Mouse (Mus musculus) layer of hippocampus, adult 6 months (tissue): ENCODE measurements around the gene Magi1. TPM values are rescaled to one million over a fixed set of nuclear protein-coding genes. Genes with fewer than 3 reads are reported as not detected.

Source experiments
- long read RNA-seq, 2 experiments: library from polyadenylated mRNA; unstranded; transcript quantifications; one replicate each; pipeline ENCODE4 v2.0.0; 2019 to 2020
- polyA plus RNA-seq: library from polyadenylated mRNA; unstranded; fragments of <200 nt; fragmentation: Nextera tagmentation; gene quantifications from 2 replicates; pipeline ENCODE4 v1.2.3, GENCODE M21; 2021

The Magi1 gene
- polyA plus RNA-seq: 9.8 and 10.8 TPM in 2 replicates
- long read RNA-seq, experiment 1, partial matches to known transcripts: 10 of 33 reads
- long read RNA-seq, experiment 1, other reads (novel, unspliced or antisense): 23 of 33 reads
- long read RNA-seq, experiment 2, partial matches to known transcripts: 19 of 92 reads
- long read RNA-seq, experiment 2, other reads (novel, unspliced or antisense): 72 of 92 reads

GRCm38 (mm10) chr6:94283318-94284061, at the start of gene Magi1:
Gene Magi1, minus strand, starts transcription at chr6:94283917.

Other genes starting within 250 kb of the Magi1 start
- gene Slc25a26, start 216.4 kb upstream of the Magi1 start, polyA plus RNA-seq: 6.4 TPM in 2 replicates